Mouse (Mus musculus): ENCODE results near the gene Tm9sf3.

The Tm9sf3 gene

DNA sequence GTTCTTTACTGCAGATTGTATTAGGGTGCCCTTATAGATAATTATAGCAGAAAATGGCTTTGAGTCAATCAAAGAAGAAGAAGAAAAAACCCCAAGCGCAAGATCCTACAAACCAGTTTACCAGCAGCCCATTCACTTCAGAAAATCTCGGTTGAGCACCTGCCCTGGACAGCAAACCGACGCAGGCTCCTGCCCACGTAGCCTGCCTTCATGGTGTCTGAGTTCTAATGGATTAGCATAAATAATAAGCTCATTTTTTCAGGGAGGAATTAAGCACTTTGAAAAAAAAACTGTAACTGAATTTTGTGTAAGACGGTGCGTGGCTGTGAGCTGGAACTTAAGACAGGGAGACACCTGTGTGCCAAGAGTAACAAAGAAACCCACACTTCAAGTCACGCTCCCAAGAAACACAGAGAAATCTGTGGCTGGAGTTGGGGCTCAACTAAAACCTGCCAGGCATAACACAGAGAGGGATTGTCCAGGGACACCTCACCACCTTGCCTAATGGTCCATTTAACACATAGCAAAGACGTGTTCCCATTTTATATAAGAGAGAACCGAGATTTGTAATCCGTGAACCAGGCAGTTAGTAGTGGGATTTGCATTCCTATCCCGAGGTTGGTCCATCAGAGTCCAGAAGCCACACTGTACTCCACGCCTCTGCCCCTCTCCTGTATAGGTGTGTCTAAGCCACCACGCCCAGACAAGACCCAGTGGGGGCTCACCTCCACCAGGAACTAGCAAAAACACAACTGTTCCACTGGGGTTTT is 98.5 kb downstream of the Tm9sf3 start:
- DNase-seq, result no peak

DNA sequence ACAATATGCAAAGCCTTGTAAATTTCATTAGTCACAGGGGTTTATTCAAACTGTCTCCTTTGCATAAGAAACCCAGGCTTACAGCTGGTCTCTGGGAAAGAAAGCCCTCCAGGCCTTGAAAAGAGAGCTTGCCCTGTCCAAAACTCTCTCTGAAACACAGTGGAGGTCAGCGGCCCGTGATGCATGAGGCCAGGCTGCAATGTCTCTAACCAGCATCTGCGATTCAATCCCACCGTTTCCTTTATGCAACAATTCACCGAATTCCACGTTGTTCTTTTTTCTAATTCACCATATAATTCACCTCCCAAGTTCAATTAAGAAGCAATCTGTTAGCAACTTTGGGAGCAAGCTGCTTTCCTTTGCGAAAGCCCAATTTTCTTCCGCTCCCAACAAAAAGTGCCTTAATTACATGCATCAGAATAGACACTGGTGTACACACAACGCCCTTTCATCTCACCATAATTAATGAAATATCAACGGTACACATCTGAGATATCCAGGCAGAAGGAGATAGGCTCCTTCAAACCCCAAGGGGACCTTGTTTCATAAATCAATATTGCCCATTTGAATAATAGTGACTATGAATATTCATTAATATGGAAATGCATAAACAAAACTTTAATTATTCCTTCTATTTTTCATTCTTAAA is 99.2 kb downstream of the Tm9sf3 start:
- DNase-seq, result no peak

Measured in cerebellum, postnatal 10 days (tissue).